Mouse (Mus musculus): ENCODE results near the gene Rgs12. TPM values are rescaled to one million over a fixed set of nuclear protein-coding genes. Genes with fewer than 3 reads are reported as not detected.

The Rgs12 gene
- polyA plus RNA-seq, 1 experiment from 2014 or later: 13.9 TPM

DNA sequence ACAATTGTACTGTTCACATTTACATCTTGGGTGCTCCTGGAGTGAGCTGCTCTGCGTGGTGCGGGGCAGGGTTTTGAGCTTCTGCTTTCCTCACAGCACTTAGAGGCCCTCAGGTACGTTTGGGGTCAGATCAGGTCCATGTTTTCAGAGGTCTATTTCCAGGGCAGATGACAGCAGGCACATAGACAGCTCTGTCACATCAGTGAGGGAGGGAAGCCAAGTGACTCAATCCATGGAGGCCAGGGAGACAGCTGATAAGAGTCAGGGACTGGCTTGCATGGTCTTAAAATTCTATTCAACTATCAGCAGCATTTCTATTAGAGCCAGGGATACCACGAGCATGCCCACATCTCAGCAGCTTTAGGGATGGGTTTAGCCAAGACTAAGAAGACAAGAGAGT is 59.9 kb downstream of the Rgs12 start:
- H3K9me3 ChIP-seq (ENCODE audit: control insufficient read depth, low read length): no peaks in the 10 kb centered on the region
- no peak for ATAC-seq
- no peak overlapping the region for H3K4me3 ChIP-seq (ENCODE audit: low read length)
- H3K27me3 ChIP-seq (replicated peaks; ENCODE audit: control insufficient read depth, insufficient read depth, low read length): no peaks in the 10 kb centered on the region
- H3K36me3 ChIP-seq (ENCODE audit: control insufficient read depth, insufficient read depth, low read length): no peaks in the 10 kb centered on the region
- H3K27ac ChIP-seq (ENCODE audit: low read length): no peak overlapping the region
- no peaks in the 10 kb centered on the region for H3K4me1 ChIP-seq (ENCODE audit: control insufficient read depth, insufficient read depth, low read length)
- H3K9ac ChIP-seq (ENCODE audit: low read depth, low read length): no peak overlapping the region
- WGBS: 90% methylated on average over 4 of the region's 4 CpGs
- no peak overlapping the region for H3K4me2 ChIP-seq (ENCODE audit: low read depth, low read length)

DNA sequence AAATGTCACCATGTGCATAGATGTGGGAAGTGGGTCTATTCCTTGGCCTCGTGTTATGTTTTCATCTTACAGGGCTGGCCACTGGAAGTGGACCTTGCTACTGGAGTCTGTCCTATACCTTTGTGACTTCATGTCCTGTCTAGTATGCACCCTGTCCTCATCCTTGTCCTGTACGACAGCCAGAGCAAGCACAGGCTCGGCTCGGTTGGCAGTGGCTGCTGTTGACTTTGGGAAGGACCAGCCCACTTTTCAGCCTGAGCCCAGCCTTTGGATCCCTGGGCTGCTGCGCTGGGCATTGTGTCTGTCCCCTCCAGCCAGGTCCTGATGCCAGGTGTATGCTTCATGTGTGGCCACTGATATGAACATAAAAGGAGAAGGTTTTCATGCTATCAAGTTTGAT is 61.4 kb downstream of the Rgs12 start:
- H3K4me2 ChIP-seq (ENCODE audit: low read depth, low read length): no peak overlapping the region
- no peaks in the 10 kb centered on the region for H3K27me3 ChIP-seq (replicated peaks; ENCODE audit: control insufficient read depth, insufficient read depth, low read length)
- H3K9me3 ChIP-seq (ENCODE audit: control insufficient read depth, low read length): no peaks in the 10 kb centered on the region
- no peak for ATAC-seq
- no peak overlapping the region for H3K4me3 ChIP-seq (ENCODE audit: low read length)
- H3K4me1 ChIP-seq (ENCODE audit: control insufficient read depth, insufficient read depth, low read length): no peaks in the 10 kb centered on the region
- 68% methylated on average over 5 of the region's 5 CpGs for WGBS
- no peaks in the 10 kb centered on the region for H3K36me3 ChIP-seq (ENCODE audit: control insufficient read depth, insufficient read depth, low read length)
- H3K9ac ChIP-seq (ENCODE audit: low read depth, low read length): no peak overlapping the region
- H3K27ac ChIP-seq (ENCODE audit: low read length): no peak overlapping the region

DNA sequence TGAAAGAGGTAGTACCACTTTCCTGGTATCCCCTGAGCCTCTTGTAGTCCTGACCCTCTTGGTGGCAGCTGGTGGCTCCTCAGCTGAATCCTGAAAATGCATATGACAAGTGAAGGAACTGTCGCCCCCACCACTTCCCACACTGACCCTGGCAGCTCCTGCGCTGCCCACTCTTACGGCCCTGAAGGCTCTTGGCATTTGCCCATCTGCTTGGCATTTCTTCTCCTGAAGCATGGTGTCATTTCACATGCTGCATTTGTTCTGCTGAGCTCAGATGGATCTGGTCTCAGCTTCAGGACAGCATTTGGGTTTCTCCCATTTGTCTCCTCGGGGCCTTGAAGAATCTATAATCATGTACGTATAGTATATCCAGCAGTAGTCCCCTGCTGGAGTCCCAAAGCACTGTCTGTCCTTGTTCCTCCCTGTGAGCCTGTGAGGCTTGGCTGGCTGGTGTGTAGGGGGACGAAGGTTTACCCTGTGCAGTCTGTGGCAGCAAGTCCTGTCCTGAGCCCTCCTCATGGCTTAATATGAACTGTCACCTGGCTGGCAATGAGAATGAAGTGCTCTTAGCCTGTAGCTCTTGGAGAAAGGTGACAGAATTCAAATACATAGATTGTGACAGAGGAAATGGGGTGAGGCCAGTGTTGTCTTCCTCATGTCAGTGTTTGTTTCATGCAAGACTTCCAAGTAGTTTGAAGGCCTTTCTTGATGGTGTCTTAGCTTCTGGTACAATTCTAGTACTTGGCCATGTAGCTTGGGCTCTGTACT is 62.1 kb downstream of the Rgs12 start:
- 95% methylated on average over 6 of the region's 6 CpGs for WGBS
- no peak for ATAC-seq

DNA sequence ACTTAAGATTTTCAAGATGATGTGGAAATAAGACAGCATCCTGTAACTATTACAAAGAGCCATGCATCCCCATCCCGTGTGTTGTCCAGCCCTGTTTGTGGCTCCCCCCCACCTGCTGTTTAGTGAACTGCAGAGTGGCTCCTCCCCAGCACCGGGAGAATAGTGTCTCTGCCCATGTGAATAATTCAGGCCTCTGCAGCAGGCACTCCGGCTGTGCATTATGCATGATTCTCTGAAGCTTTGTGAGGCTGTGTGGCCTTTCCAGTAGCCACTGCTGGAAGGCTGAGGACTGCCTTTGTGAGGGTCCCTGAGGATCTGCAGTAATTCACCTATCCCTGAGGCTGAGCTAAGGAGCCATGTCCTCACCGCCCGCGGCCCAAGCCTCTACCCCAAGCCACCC is 64.8 kb downstream of the Rgs12 start:
- H3K4me1 ChIP-seq (ENCODE audit: control insufficient read depth, insufficient read depth, low read length): no peaks in the 10 kb centered on the region
- H3K9me3 ChIP-seq (ENCODE audit: control insufficient read depth, low read length): no peaks in the 10 kb centered on the region
- no peak overlapping the region for H3K4me2 ChIP-seq (ENCODE audit: low read depth, low read length)
- ATAC-seq: no peak
- no peaks in the 10 kb centered on the region for H3K27me3 ChIP-seq (replicated peaks; ENCODE audit: control insufficient read depth, insufficient read depth, low read length)
- no peak overlapping the region for H3K9ac ChIP-seq (ENCODE audit: low read depth, low read length)
- no peak overlapping the region for H3K4me3 ChIP-seq (ENCODE audit: low read length)
- WGBS: 72% methylated on average over 6 of the region's 6 CpGs
- no peak overlapping the region for H3K27ac ChIP-seq (ENCODE audit: low read length)
- H3K36me3 ChIP-seq (ENCODE audit: control insufficient read depth, insufficient read depth, low read length): no peaks in the 10 kb centered on the region

More for the DNA sequence above, 62.1 kb downstream of the Rgs12 start:
- Histone ChIP-seq H3K36me3 (ENCODE audit: control insufficient read depth, insufficient read depth, low read length) (no peaks in the 10 kb centered on the region), H3K4me3 (ENCODE audit: low read length) (no peak overlapping the region), H3K4me1 (ENCODE audit: control insufficient read depth, insufficient read depth, low read length) (no peaks in the 10 kb centered on the region), H3K9ac (ENCODE audit: low read depth, low read length) (no peak overlapping the region), H3K9me3 (ENCODE audit: control insufficient read depth, low read length) (no peaks in the 10 kb centered on the region), H3K27me3 (replicated peaks; ENCODE audit: control insufficient read depth, insufficient read depth, low read length) (no peaks in the 10 kb centered on the region), H3K27ac (ENCODE audit: low read length) (no peak overlapping the region), H3K4me2 (ENCODE audit: low read depth, low read length) (no peak overlapping the region)

DNA sequence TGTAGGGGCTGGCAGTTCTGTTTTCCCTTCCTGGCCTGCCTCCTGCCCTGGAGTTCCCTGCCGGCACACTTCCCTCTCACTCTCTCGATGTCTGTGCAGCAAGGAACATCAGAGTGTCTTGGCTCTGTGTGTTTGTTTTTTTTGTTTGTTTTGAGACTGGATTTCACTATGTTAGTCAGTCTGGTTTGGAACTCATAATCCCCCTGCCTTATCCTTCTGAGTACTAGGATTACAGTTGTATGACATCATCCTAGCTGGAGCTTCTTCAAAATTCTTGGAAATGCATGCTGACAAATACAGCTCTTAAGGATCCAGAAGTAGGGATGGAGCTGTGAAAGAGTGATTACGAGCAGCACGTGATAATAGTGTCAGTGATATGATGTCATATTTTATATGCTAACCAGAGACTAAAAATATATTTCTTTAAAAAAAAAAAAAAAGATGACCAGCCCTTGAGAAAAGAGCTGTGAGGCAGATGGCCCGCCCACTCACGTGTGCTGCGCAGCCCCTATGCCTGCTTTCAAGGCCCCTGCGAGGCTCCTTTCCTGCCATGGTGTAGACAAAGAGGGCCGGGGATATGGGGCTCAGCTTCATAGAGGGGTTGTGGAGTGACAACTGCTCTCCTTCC is 70.5 kb downstream of the Rgs12 start:
- no peaks in the 10 kb centered on the region for H3K27me3 ChIP-seq (replicated peaks; ENCODE audit: control insufficient read depth, insufficient read depth, low read length)
- no peak for ATAC-seq

DNA sequence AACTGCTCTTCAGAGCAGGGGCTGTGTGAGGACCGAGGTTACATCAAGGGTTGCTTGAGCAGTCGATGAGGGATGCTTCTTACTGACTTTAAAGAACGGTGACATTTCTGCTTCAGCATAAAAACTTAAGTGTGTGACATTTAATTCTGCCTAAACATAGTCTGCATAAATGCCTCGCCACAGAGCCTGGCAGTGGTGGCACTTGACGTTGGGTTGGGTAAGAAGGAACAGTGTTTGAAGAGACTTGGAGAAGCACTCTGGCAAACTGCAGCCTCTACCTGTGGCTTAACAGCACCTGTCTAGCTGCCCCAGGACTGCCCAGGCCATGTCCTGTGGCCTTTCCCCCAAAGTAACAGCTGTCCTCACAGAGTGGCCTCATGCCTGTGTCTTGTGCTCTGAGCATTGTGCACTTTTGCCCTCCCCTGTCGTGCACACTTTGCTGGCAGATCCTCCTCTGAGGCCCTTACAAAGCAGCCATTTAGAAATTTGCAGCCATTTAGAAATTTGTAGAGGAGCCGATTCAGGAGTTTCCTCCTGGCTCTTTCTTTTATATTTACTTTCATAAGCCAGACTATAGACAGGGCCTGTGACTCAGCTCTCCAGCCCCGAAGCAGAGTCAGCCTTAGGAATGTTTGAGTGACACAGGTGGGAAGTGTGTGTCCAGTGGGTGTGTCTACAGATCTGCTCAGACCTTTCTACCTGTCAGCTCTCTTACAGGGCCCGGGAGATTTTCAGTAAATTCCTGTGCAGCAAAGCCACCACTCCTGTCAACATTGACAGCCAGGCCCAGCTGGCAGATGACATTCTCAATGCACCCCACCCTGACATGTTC is 71.4 kb downstream of the Rgs12 start:
- Histone ChIP-seq H3K27me3 (replicated peaks; ENCODE audit: control insufficient read depth, insufficient read depth, low read length) (no peaks in the 10 kb centered on the region), H3K36me3 (ENCODE audit: control insufficient read depth, insufficient read depth, low read length) (no peaks in the 10 kb centered on the region), H3K27ac (ENCODE audit: low read length) (no peak overlapping the region), H3K9me3 (ENCODE audit: control insufficient read depth, low read length) (no peaks in the 10 kb centered on the region), H3K4me1 (ENCODE audit: control insufficient read depth, insufficient read depth, low read length) (no peaks in the 10 kb centered on the region), H3K9ac (ENCODE audit: low read depth, low read length) (no peak overlapping the region), H3K4me3 (ENCODE audit: low read length) (no peak overlapping the region), H3K4me2 (ENCODE audit: low read depth, low read length) (no peak overlapping the region)
- ATAC-seq: peak; percentile 80
- 68% methylated on average over 9 of the region's 9 CpGs for WGBS

More for the DNA sequence above, 70.5 kb downstream of the Rgs12 start:
- H3K4me2 ChIP-seq (ENCODE audit: low read depth, low read length): no peak overlapping the region
- H3K4me1 ChIP-seq (ENCODE audit: control insufficient read depth, insufficient read depth, low read length): no peaks in the 10 kb centered on the region
- no peak overlapping the region for H3K4me3 ChIP-seq (ENCODE audit: low read length)
- no peak overlapping the region for H3K9ac ChIP-seq (ENCODE audit: low read depth, low read length)
- H3K9me3 ChIP-seq (ENCODE audit: control insufficient read depth, low read length): no peaks in the 10 kb centered on the region
- WGBS: 63% methylated on average over 9 of the region's 9 CpGs
- no peak overlapping the region for H3K27ac ChIP-seq (ENCODE audit: low read length)
- no peaks in the 10 kb centered on the region for H3K36me3 ChIP-seq (ENCODE audit: control insufficient read depth, insufficient read depth, low read length)

DNA sequence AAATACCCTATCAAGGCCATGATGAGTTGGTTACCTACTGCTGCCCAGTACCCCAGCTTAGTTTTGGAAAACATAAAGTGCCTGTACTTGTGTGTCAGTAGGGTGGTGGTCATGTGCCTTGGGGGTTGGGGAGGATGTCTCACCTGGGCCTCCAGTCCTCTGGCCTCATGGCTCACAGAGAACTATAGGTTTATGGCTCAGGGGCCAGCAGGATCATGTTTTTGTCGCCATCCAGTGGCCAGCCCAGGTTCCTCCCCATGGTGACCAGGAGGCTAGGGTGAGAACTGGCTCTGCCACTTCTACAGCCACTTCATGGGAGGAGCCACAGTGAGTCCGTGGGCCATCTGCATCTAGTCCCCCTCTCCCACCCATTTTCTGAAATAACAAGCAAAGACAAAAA is 75.7 kb downstream of the Rgs12 start:
- Histone ChIP-seq H3K4me3 (ENCODE audit: low read length) (no peak overlapping the region), H3K4me1 (ENCODE audit: control insufficient read depth, insufficient read depth, low read length) (no peaks in the 10 kb centered on the region), H3K27ac (ENCODE audit: low read length) (no peak overlapping the region), H3K9me3 (ENCODE audit: control insufficient read depth, low read length) (no peaks in the 10 kb centered on the region), H3K9ac (ENCODE audit: low read depth, low read length) (no peak overlapping the region), H3K4me2 (ENCODE audit: low read depth, low read length) (no peak overlapping the region), H3K27me3 (replicated peaks; ENCODE audit: control insufficient read depth, insufficient read depth, low read length) (no peaks in the 10 kb centered on the region), H3K36me3 (ENCODE audit: control insufficient read depth, insufficient read depth, low read length) (0 out of 2 replicates have a peak, but pooled peaks cover 2% of the 10 kb centered on the region)
- ATAC-seq: peak; percentile 68
- WGBS: 23% methylated on average over 2 of the region's 2 CpGs

DNA sequence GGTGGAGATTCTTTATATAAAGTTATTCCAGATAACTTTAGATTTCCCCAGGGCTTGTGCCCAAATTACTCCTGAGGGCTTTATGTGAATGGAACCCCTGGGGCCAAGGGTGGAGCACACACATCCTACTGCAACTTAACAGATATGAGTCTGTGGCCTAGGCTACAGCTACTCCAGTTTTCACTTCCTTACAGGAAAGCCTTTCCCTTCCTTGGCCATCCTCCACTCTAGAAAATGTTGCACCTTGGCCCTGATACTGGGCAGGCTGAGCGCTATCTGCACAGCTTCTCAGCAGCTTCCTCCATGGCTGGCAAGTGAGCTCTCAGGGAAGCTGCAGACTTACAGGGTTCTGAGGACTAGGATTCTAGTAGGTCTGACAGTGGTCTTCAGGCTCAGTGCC is 80.1 kb downstream of the Rgs12 start:
- no peak for ATAC-seq
- no peak overlapping the region for H3K9ac ChIP-seq (ENCODE audit: low read depth, low read length)
- WGBS: 91% methylated on average over 1 of the region's 1 CpGs
- H3K4me2 ChIP-seq (ENCODE audit: low read depth, low read length): no peak overlapping the region
- no peak overlapping the region for H3K27ac ChIP-seq (ENCODE audit: low read length)
- no peaks in the 10 kb centered on the region for H3K9me3 ChIP-seq (ENCODE audit: control insufficient read depth, low read length)
- no peak overlapping the region for H3K4me3 ChIP-seq (ENCODE audit: low read length)
- 0 out of 2 replicates have a peak, but pooled peaks cover 2% of the 10 kb centered on the region for H3K36me3 ChIP-seq (ENCODE audit: control insufficient read depth, insufficient read depth, low read length)
- H3K27me3 ChIP-seq (replicated peaks; ENCODE audit: control insufficient read depth, insufficient read depth, low read length): no peaks in the 10 kb centered on the region
- no peaks in the 10 kb centered on the region for H3K4me1 ChIP-seq (ENCODE audit: control insufficient read depth, insufficient read depth, low read length)

DNA sequence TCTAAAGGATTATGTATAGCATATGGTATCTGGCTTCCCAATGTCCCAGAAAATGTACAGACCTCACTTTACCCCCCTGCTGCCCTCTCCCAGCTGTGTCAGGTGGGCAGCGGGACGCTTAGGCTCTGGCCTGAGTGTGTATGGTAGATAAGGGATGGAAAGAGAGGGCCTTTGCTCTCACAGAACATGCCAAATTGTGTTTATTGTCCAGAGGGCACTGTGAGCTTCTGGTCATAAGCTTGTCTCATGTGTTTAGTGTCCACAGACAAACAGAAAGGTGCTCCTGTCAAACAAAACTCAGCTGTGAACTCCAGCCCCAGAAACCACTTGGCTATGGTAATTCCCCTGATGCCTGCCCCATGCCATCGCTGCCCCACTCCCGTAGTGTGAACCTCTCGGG is 80.5 kb downstream of the Rgs12 start:
- Histone ChIP-seq H3K4me3 (ENCODE audit: low read length) (no peak overlapping the region), H3K36me3 (ENCODE audit: control insufficient read depth, insufficient read depth, low read length) (0 out of 2 replicates have a peak, but pooled peaks cover 2% of the 10 kb centered on the region), H3K4me1 (ENCODE audit: control insufficient read depth, insufficient read depth, low read length) (no peaks in the 10 kb centered on the region), H3K27me3 (replicated peaks; ENCODE audit: control insufficient read depth, insufficient read depth, low read length) (no peaks in the 10 kb centered on the region), H3K9ac (ENCODE audit: low read depth, low read length) (no peak overlapping the region), H3K9me3 (ENCODE audit: control insufficient read depth, low read length) (no peaks in the 10 kb centered on the region), H3K27ac (ENCODE audit: low read length) (no peak overlapping the region), H3K4me2 (ENCODE audit: low read depth, low read length) (no peak overlapping the region)
- WGBS: 88% methylated on average over 5 of the region's 5 CpGs
- ATAC-seq: no peak
